Comparison of ENCODE assay signal across 8 mouse cellular contexts in the genomic region with DNA sequence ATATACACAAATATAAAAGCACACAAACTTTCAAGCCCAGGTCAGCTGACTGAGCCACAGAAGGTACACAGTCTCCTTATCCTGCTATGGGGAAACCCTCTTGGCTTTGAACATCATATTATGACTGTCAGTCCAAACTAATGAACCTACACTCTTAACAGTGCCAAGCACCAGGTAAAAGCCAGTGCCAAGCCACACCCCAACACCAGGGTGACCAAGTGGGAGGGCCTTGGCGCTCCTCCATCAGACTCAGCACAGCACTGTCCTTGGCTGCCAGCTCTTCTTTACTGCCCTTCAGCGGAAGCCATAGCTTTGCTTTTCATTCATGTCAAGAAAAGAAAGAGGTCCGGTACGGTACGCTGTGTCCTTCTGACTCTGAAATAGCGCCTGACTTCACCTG. TPM values are rescaled to one million over a fixed set of nuclear protein-coding genes. Genes with fewer than 3 reads are reported as not detected.
A peak's percentile ranks its signal among the peaks of the same experiment; 100 is the strongest.
DNase-seq lines count a peak whose midpoint lies in the region; ATAC-seq and TF ChIP-seq lines count a peak whose summit lies in the region.

No protein-coding gene starts in this region.

- H3K4me2 ChIP-seq in liver, postnatal 0 days (ENCODE audit: low read depth, low read length) = no peak overlapping the region
- no peak overlapping the region for H3K4me2 ChIP-seq in liver, embryonic 12.5 days
- peak overlapping the region; percentile 22; the same call in 1 of the 2 replicates for H3K4me2 ChIP-seq in heart, embryonic 11.5 days

- H3K9ac ChIP-seq in liver, postnatal 0 days (replicated peaks) = no peak overlapping the region
- no peak overlapping the region for H3K9ac ChIP-seq in liver, embryonic 12.5 days
- H3K9ac ChIP-seq in heart, embryonic 11.5 days (ENCODE audit: low read depth, low read length) = no peak overlapping the region

- H3K4me1 ChIP-seq in liver, postnatal 0 days (ENCODE audit: insufficient read depth) = peaks cover 26% of the 10 kb centered on the region
- H3K4me1 ChIP-seq in liver, embryonic 12.5 days = peaks cover 49% of the 10 kb centered on the region
- peaks cover 32% of the 10 kb centered on the region for H3K4me1 ChIP-seq in heart, embryonic 11.5 days (ENCODE audit: control insufficient read depth, insufficient read depth, low read length)

- peak; percentile 80 for ATAC-seq in liver, postnatal 0 days
- no peak for ATAC-seq in liver, embryonic 12.5 days
- no peak for ATAC-seq in heart, embryonic 11.5 days (replicated peaks; ENCODE audit: insufficient number of reproducible peaks, low FRiP score, low TSS enrichment)

- no peaks in the 10 kb centered on the region for H3K27me3 ChIP-seq in liver, postnatal 0 days (ENCODE audit: insufficient read depth, low read length)
- H3K27me3 ChIP-seq in liver, embryonic 12.5 days (replicated peaks) = no peaks in the 10 kb centered on the region
- H3K27me3 ChIP-seq in heart, embryonic 11.5 days (ENCODE audit: control insufficient read depth, insufficient read depth, low read length) = no peaks in the 10 kb centered on the region

- no peak for TF ChIP-seq POLR2A in brain, embryonic 14.5 days (IDR thresholded peaks at IDR 0.05; ENCODE audit: borderline replicate concordance, extremely low read depth, insufficient read depth, insufficient read length, poor library complexity, severe bottlenecking)

- no peak overlapping the region for H3K4me3 ChIP-seq in liver, postnatal 0 days (ENCODE audit: low read depth, low read length)
- no peak overlapping the region for H3K4me3 ChIP-seq in liver, embryonic 12.5 days
- no peak overlapping the region for H3K4me3 ChIP-seq in heart, embryonic 11.5 days (ENCODE audit: low read depth, low read length)
- H3K4me3 ChIP-seq in left cerebral cortex, adult 2 months = no peak overlapping the region

- peak; percentile 79 for DNase-seq in liver, postnatal 0 days
- peak; percentile 84 for DNase-seq in brain, embryonic 14.5 days (ENCODE audit: low read depth)
- DNase-seq in large intestine, adult 2 months (ENCODE audit: low read depth, low spot score) = peak; percentile 76
- DNase-seq in layer of hippocampus, adult 11-12 months (ENCODE audit: low spot score) = no peak
- no peak for DNase-seq in left cerebral cortex, adult 2 months (ENCODE audit: extremely low spot score in 1 of 2, low spot score in 2 of 2)
- DNase-seq in thymus, postnatal 10 days (ENCODE audit: low spot score in 2 of 2) = no peak

- no peaks in the 10 kb centered on the region for H3K9me3 ChIP-seq in liver, postnatal 0 days (ENCODE audit: low read length)
- no peaks in the 10 kb centered on the region for H3K9me3 ChIP-seq in liver, embryonic 12.5 days (replicated peaks)
- H3K9me3 ChIP-seq in heart, embryonic 11.5 days (replicated peaks; ENCODE audit: control insufficient read depth, low read length) = no peaks in the 10 kb centered on the region

- H3K36me3 ChIP-seq in liver, postnatal 0 days (replicated peaks; ENCODE audit: insufficient read depth, low read length) = no peaks in the 10 kb centered on the region
- H3K36me3 ChIP-seq in liver, embryonic 12.5 days = no peaks in the 10 kb centered on the region
- no peaks in the 10 kb centered on the region for H3K36me3 ChIP-seq in heart, embryonic 11.5 days (ENCODE audit: control insufficient read depth, insufficient read depth, low read length)

- TF ChIP-seq CTCF in liver, postnatal 0 days (IDR thresholded peaks at IDR 0.05; ENCODE audit: low read depth) = peak; percentile 10; the same call in 1 of the 2 replicates
- no peak for TF ChIP-seq CTCF in brain, embryonic 14.5 days (IDR thresholded peaks at IDR 0.05; ENCODE audit: borderline replicate concordance, extremely low read depth, insufficient read depth, insufficient read length)
- TF ChIP-seq CTCF in left cerebral cortex, adult 2 months (IDR thresholded peaks at IDR 0.05) = no peak

- WGBS in liver, postnatal 0 days (ENCODE audit: insufficient replicate concordance) = 89% methylated on average over 6 of the region's 6 CpGs
- WGBS in liver, embryonic 12.5 days (ENCODE audit: insufficient replicate concordance) = 87% methylated on average over 6 of the region's 6 CpGs
- WGBS in heart, embryonic 11.5 days (ENCODE audit: insufficient replicate concordance) = 85% methylated on average over 6 of the region's 6 CpGs
- 34% methylated on average over 6 of the region's 6 CpGs for WGBS in large intestine, adult 2 months

- no peak for TF ChIP-seq EP300 in liver, postnatal 0 days (IDR thresholded peaks at IDR 0.05; ENCODE audit: low read depth)

- intact Hi-C loops in left cerebral cortex, adult 2 months (cut with DNase I) = no loop called here

- H3K27ac ChIP-seq in liver, postnatal 0 days (ENCODE audit: low read depth) = no peak overlapping the region
- no peak overlapping the region for H3K27ac ChIP-seq in liver, embryonic 12.5 days
- no peak overlapping the region for H3K27ac ChIP-seq in heart, embryonic 11.5 days (ENCODE audit: low read depth, low read length)
- no peak overlapping the region for H3K27ac ChIP-seq in left cerebral cortex, adult 2 months

RNA-seq across cellular contexts. Expression of gene Utrn, which starts 51.8 kb away (rescaled TPM):
- polyA plus RNA-seq in liver, postnatal 0 days (2015; fragmentation: Nextera tagmentation; extraction: Ambion mirVana) = 8.0 and 9.7 TPM in 2 replicates
- 14.9 and 15.3 TPM in 2 replicates for polyA plus RNA-seq in liver, embryonic 12.5 days (2016; fragmentation: Nextera tagmentation; extraction: Ambion mirVana)
- 7.8 and 14.5 TPM in 2 replicates for polyA plus RNA-seq in brain, embryonic 14.5 days (2012; rRNA removed)
- 47.3 and 68.5 TPM in 2 replicates for polyA plus RNA-seq in heart, embryonic 11.5 days (2014; fragmentation: Nextera tagmentation; extraction: Ambion mirVana)
- 10.5 and 21.2 TPM in 2 replicates for polyA plus RNA-seq in large intestine, adult 2 months (2012; rRNA removed)
- total RNA-seq in left cerebral cortex, adult 2 months (2021) = 10 to 100 TPM; 65.4 to 69.3 TPM

Comparison
In these comparisons a context has a peak if more than half of its experiments do, and no peak if none do; other contexts are left out.
1. DNase-seq: peak in liver, postnatal 0 days (single experiment), brain, embryonic 14.5 days (single experiment) and large intestine, adult 2 months (single experiment); none in layer of hippocampus, adult 11-12 months (single experiment), left cerebral cortex, adult 2 months (0 of 2) and thymus, postnatal 10 days (0 of 2).